Mouse (Mus musculus): Measurements from ENCODE around the gene Ap1m2. TPM values are rescaled to one million over a fixed set of nuclear protein-coding genes. Genes with fewer than 3 reads are reported as not detected.
"Not testable (repeated sequence)": the region's sequence is repeated elsewhere in the genome, so short reads cannot be mapped to it uniquely, and the experiment has no call there.

Gene Ap1m2
- polyA plus RNA-seq, 1 experiment from 2014 or later: 53.3 TPM

- H3K9me3 ChIP-seq: no peaks in the 10 kb centered on the region
- WGBS: 94% methylated on average over 16 of the region's 16 CpGs
- H3K4me2 ChIP-seq: no peak overlapping the region
- H3K27ac ChIP-seq: no peak overlapping the region
- no peak overlapping the region for H3K4me3 ChIP-seq
- peaks cover 19% of the 10 kb centered on the region for H3K4me1 ChIP-seq
- H3K36me3 ChIP-seq: peaks cover 52% of the 10 kb centered on the region
- no peak for ATAC-seq (ENCODE audit: borderline replicate concordance, extremely low read depth, low FRiP score, low TSS enrichment)
- H3K27me3 ChIP-seq: no peaks in the 10 kb centered on the region
- H3K9ac ChIP-seq: no peak overlapping the region
Measured at GRCm38 (mm10) chr9:21268305-21268704, 43.8 kb downstream of the Ap1m2 start.

GRCm38 (mm10) chr9:21266889-21267288 lies 45.2 kb downstream of the Ap1m2 start:
- no peaks in the 10 kb centered on the region for H3K9me3 ChIP-seq
- H3K4me1 ChIP-seq: peaks cover 19% of the 10 kb centered on the region
- peaks cover 38% of the 10 kb centered on the region for H3K36me3 ChIP-seq
- H3K4me2 ChIP-seq: no peak overlapping the region
- 84% methylated on average over 5 of the region's 5 CpGs for WGBS
- ATAC-seq (ENCODE audit: borderline replicate concordance, extremely low read depth, low FRiP score, low TSS enrichment): no peak
- no peaks in the 10 kb centered on the region for H3K27me3 ChIP-seq
- H3K9ac ChIP-seq: no peak overlapping the region
- H3K4me3 ChIP-seq: no peak overlapping the region
- no peak overlapping the region for H3K27ac ChIP-seq

- H3K4me3 ChIP-seq: peak overlapping the region; percentile 79
- H3K9ac ChIP-seq: peak overlapping the region; percentile 79
- ATAC-seq (ENCODE audit: borderline replicate concordance, extremely low read depth, low FRiP score, low TSS enrichment): peak; percentile 15; the same call in 1 of the 2 replicates
- peaks cover 25% of the 10 kb centered on the region for H3K36me3 ChIP-seq
- H3K27me3 ChIP-seq: no peaks in the 10 kb centered on the region
- peaks cover 19% of the 10 kb centered on the region for H3K4me1 ChIP-seq
- 5% methylated on average over 11 of the region's 11 CpGs for WGBS
- no peaks in the 10 kb centered on the region for H3K9me3 ChIP-seq
- peak overlapping the region; percentile 81 for H3K4me2 ChIP-seq
- peak overlapping the region; percentile 57; the same call in 1 of the 2 replicates for H3K27ac ChIP-seq
Measured at GRCm38 (mm10) chr9:21265611-21266010, 46.5 kb downstream of the Ap1m2 start.

GRCm38 (mm10) chr9:21265000-21265561 lies 47.1 kb downstream of the Ap1m2 start, which contains the start of gene Atg4d:
Gene Atg4d, plus strand, starts transcription at chr9:21265293.
- peak within 1 kb of the TSS; percentile 79 for H3K4me3 ChIP-seq
- ATAC-seq (ENCODE audit: borderline replicate concordance, extremely low read depth, low FRiP score, low TSS enrichment): peak; percentile 98
- under 1% methylated on average over 49 of the region's 49 CpGs for WGBS

GRCm38 (mm10) chr9:21264272-21264999 lies 47.7 kb downstream of the Ap1m2 start:
- Histone ChIP-seq H3K36me3 (peaks cover 15% of the 10 kb centered on the region), H3K4me2 (peak overlapping the region; percentile 81), H3K4me1 (peaks cover 19% of the 10 kb centered on the region), H3K9ac (peak overlapping the region; percentile 79), H3K27me3 (no peaks in the 10 kb centered on the region), H3K4me3 (peak overlapping the region; percentile 79), H3K9me3 (no peaks in the 10 kb centered on the region), H3K27ac (peak overlapping the region; percentile 86)
- WGBS: 14% methylated on average over 17 of the region's 17 CpGs
- peak; percentile 3; the same call in 1 of the 2 replicates for ATAC-seq (ENCODE audit: borderline replicate concordance, extremely low read depth, low FRiP score, low TSS enrichment)

More at GRCm38 (mm10) chr9:21265000-21265561, 47.1 kb downstream of the Ap1m2 start, which contains the start of gene Atg4d:
- peak within 1 kb of the TSS; percentile 81 for H3K4me2 ChIP-seq
- no peaks in the 10 kb centered on the region for H3K9me3 ChIP-seq
- H3K4me1 ChIP-seq: peaks cover 19% of the 10 kb centered on the region
- no peaks in the 10 kb centered on the region for H3K27me3 ChIP-seq
- H3K36me3 ChIP-seq: peaks cover 19% of the 10 kb centered on the region
- H3K27ac ChIP-seq: peak within 1 kb of the TSS; percentile 86
- peak within 1 kb of the TSS; percentile 79 for H3K9ac ChIP-seq

- Histone ChIP-seq H3K27me3 (no peaks in the 10 kb centered on the region), H3K4me1 (peaks cover 19% of the 10 kb centered on the region), H3K9me3 (no peaks in the 10 kb centered on the region), H3K36me3 (no peaks in the 10 kb centered on the region), H3K4me2 (no peak overlapping the region), H3K4me3 (no peak overlapping the region), H3K27ac (no peak overlapping the region), H3K9ac (no peak overlapping the region)
- WGBS: 52% methylated on average over 2 of the region's 2 CpGs
- no peak for ATAC-seq (ENCODE audit: borderline replicate concordance, extremely low read depth, low FRiP score, low TSS enrichment)
Measured at GRCm38 (mm10) chr9:21261831-21262230, 50.3 kb downstream of the Ap1m2 start.

- ATAC-seq (ENCODE audit: borderline replicate concordance, extremely low read depth, low FRiP score, low TSS enrichment): no peak
- Histone ChIP-seq H3K36me3 (no peaks in the 10 kb centered on the region), H3K4me3 (no peak overlapping the region), H3K4me2 (no peak overlapping the region), H3K9me3 (no peaks in the 10 kb centered on the region), H3K9ac (no peak overlapping the region), H3K27ac (no peak overlapping the region), H3K27me3 (no peaks in the 10 kb centered on the region), H3K4me1 (peaks cover 8% of the 10 kb centered on the region)
- 79% methylated on average over 6 of the region's 6 CpGs for WGBS
Measured at GRCm38 (mm10) chr9:21260491-21261040, 51.6 kb downstream of the Ap1m2 start.

- peaks cover 11% of the 10 kb centered on the region for H3K27me3 ChIP-seq
- not testable (repeated sequence) for H3K4me1 ChIP-seq; H3K9me3 ChIP-seq; H3K36me3 ChIP-seq; ATAC-seq (ENCODE audit: borderline replicate concordance, extremely low read depth, low FRiP score, low TSS enrichment); H3K4me2 ChIP-seq; H3K9ac ChIP-seq; H3K27ac ChIP-seq; H3K4me3 ChIP-seq
- WGBS: 72% methylated on average over 4 of the region's 4 CpGs
Measured at GRCm38 (mm10) chr9:21256349-21256748, 55.8 kb downstream of the Ap1m2 start.

- H3K36me3 ChIP-seq: no peaks in the 10 kb centered on the region
- no peak overlapping the region for H3K4me3 ChIP-seq
- no peak overlapping the region for H3K4me2 ChIP-seq
- H3K27ac ChIP-seq: no peak overlapping the region
- no peak for ATAC-seq (ENCODE audit: borderline replicate concordance, extremely low read depth, low FRiP score, low TSS enrichment)
- H3K27me3 ChIP-seq: peaks cover 28% of the 10 kb centered on the region
- H3K9ac ChIP-seq: no peak overlapping the region
- no peaks in the 10 kb centered on the region for H3K4me1 ChIP-seq
- H3K9me3 ChIP-seq: no peaks in the 10 kb centered on the region
Measured at GRCm38 (mm10) chr9:21254690-21255089, 57.4 kb downstream of the Ap1m2 start.

GRCm38 (mm10) chr9:21251116-21251735 lies 60.9 kb downstream of the Ap1m2 start:
- Histone ChIP-seq H3K9ac (no peak overlapping the region), H3K27me3 (peaks cover 59% of the 10 kb centered on the region), H3K4me3 (no peak overlapping the region), H3K27ac (no peak overlapping the region), H3K4me2 (no peak overlapping the region), H3K36me3 (no peaks in the 10 kb centered on the region), H3K9me3 (no peaks in the 10 kb centered on the region), H3K4me1 (peaks cover 7% of the 10 kb centered on the region; the same call in 1 of the 2 replicates)
- no peak; the same call in 1 of the 2 replicates for ATAC-seq (ENCODE audit: borderline replicate concordance, extremely low read depth, low FRiP score, low TSS enrichment)
- WGBS: 51% methylated on average over 13 of the region's 13 CpGs

GRCm38 (mm10) chr9:21250509-21250908 lies 61.6 kb downstream of the Ap1m2 start:
- 44% methylated on average over 2 of the region's 2 CpGs for WGBS
- no peak overlapping the region for H3K4me2 ChIP-seq
- H3K27me3 ChIP-seq: peaks cover 67% of the 10 kb centered on the region
- no peak overlapping the region for H3K27ac ChIP-seq
- H3K4me1 ChIP-seq: peaks cover 7% of the 10 kb centered on the region; the same call in 1 of the 2 replicates
- ATAC-seq (ENCODE audit: borderline replicate concordance, extremely low read depth, low FRiP score, low TSS enrichment): no peak
- no peaks in the 10 kb centered on the region for H3K9me3 ChIP-seq
- no peaks in the 10 kb centered on the region for H3K36me3 ChIP-seq
- no peak overlapping the region for H3K9ac ChIP-seq
- no peak overlapping the region for H3K4me3 ChIP-seq

Measured in lung, embryonic 15.5 days (tissue).